Mouse (Mus musculus) brain, embryonic 14.5 days (tissue): ENCODE measurements at regions not wholly inside any gene's neighbourhood (a gene's known extent, or its start where the extent isn't known, plus 50 kb on each side); places are given as distances from the start of the nearest gene placed in this dataset.

ENCODE experiments used
- CTCF ChIP-seq: fragments of 200-500 bp; IDR thresholded peaks from 2 replicates; pipeline ENCODE4 v1.5.1; 2012; ENCODE audit warnings: inconsistent platforms, mild to moderate bottlenecking, moderate library complexity, borderline replicate concordance; ENCODE audit not compliant: insufficient read depth, insufficient read length; ENCODE audit errors: extremely low read depth
- POLR2A ChIP-seq: fragments of 200-500 bp; IDR thresholded peaks from 2 replicates; pipeline ENCODE4 v1.6.1; 2012; ENCODE audit warnings: mild to moderate bottlenecking, inconsistent platforms, borderline replicate concordance; ENCODE audit not compliant: poor library complexity, insufficient read depth, insufficient read length, severe bottlenecking; ENCODE audit errors: extremely low read depth

GRCm38 (mm10) chr17:3256765-3257164, 69.6 kb upstream of the Tiam2 start:
- no peak for TF ChIP-seq CTCF
- no peak for TF ChIP-seq POLR2A
